Mouse (Mus musculus) neural tube, embryonic 11.5 days (tissue): ENCODE measurements around the gene Gm20388. TPM values are rescaled to one million over a fixed set of nuclear protein-coding genes. Genes with fewer than 3 reads are reported as not detected.

Source experiments
- ATAC-seq: fragments of 200-750 bp; cut with Nextera tagmentation; 2 replicates; pipeline ENCODE4 v1.8.0; 2017; ENCODE audit warnings: moderate number of reproducible peaks, mild to moderate bottlenecking, moderate TSS enrichment, moderate library complexity; ENCODE audit not compliant: insufficient read depth, low FRiP score, low TSS enrichment
- DNase-seq: peaks from one replicate; pipeline ENCODE4 v3.0.0-alpha.2; 2015; ENCODE audit warnings: low spot score
- H3K27ac ChIP-seq: fragments of 300-500 bp; sonication (generic); 2 replicates; pipeline ENCODE4 v1.5.1; 2014; ENCODE audit warnings: low read depth, mild to moderate bottlenecking, low read length
- H3K27me3 ChIP-seq: fragments of 300-500 bp; sonication (generic); 2 replicates; pipeline ENCODE4 v1.6.1; 2014; ENCODE audit warnings: mild to moderate bottlenecking, low read length, mixed read lengths; ENCODE audit not compliant: control insufficient read depth, insufficient read depth
- H3K36me3 ChIP-seq: fragments of 300-500 bp; sonication (generic); 2 replicates; pipeline ENCODE4 v1.6.1; 2014; ENCODE audit warnings: mild to moderate bottlenecking, low read length, moderate library complexity, mixed read lengths; ENCODE audit not compliant: control insufficient read depth, insufficient read depth
- H3K4me1 ChIP-seq: fragments of 300-500 bp; sonication (generic); 2 replicates; pipeline ENCODE4 v1.6.1; 2014; ENCODE audit warnings: low read length, mixed read lengths; ENCODE audit not compliant: control insufficient read depth, insufficient read depth
- H3K4me2 ChIP-seq: fragments of 300-500 bp; sonication (generic); 2 replicates; pipeline ENCODE4 v1.6.1; 2014; ENCODE audit warnings: low read depth, mild to moderate bottlenecking, moderate library complexity
- H3K4me3 ChIP-seq: fragments of 300-500 bp; sonication (generic); 2 replicates; pipeline ENCODE4 v1.5.1; 2014; ENCODE audit warnings: low read depth, low read length
- H3K9ac ChIP-seq: fragments of 300-500 bp; sonication (generic); 2 replicates; pipeline ENCODE4 v1.6.1; 2014; ENCODE audit warnings: mild to moderate bottlenecking, low read length
- H3K9me3 ChIP-seq: fragments of 300-500 bp; sonication (generic); 2 replicates; pipeline ENCODE4 v1.6.1; 2016; ENCODE audit warnings: low read length; ENCODE audit not compliant: control insufficient read depth
- WGBS: fragments of 180-500 bp; shearing (Covaris S2); extraction: QIAGEN DNeasy Blood & Tissue Kit; methylation state at CpG from one replicate; pipeline ENCODE4 v1.1.7; 2014; 5-methylcytosine and 5-hydroxymethylcytosine counted together
- polyA plus RNA-seq: library from polyadenylated mRNA; unstranded; fragments of >200 nt; fragmentation: Nextera tagmentation; extraction: Ambion mirVana; gene quantifications from 2 replicates; pipeline ENCODE4 v1.2.1, GENCODE M21; 2014

The Gm20388 gene
- polyA plus RNA-seq, 1 experiment from 2014 or later: not detected

- H3K4me2 ChIP-seq: peak overlapping the region; percentile 89
- peak overlapping the region; percentile 95 for H3K9ac ChIP-seq
- no peaks in the 10 kb centered on the region for H3K27me3 ChIP-seq
- DNase-seq (no peak), ATAC-seq (no peak)
- WGBS: 1% methylated on average over 15 of the region's 15 CpGs
- H3K4me1 ChIP-seq: peaks cover 71% of the 10 kb centered on the region
- H3K4me3 ChIP-seq: peak overlapping the region; percentile 90
- no peaks in the 10 kb centered on the region for H3K9me3 ChIP-seq
- H3K27ac ChIP-seq: peak overlapping the region; percentile 99
- no peaks in the 10 kb centered on the region for H3K36me3 ChIP-seq
These were observed 579.2 kb downstream of the Gm20388 start for GRCm38 (mm10) chr8:120489771-120490281.

DNA sequence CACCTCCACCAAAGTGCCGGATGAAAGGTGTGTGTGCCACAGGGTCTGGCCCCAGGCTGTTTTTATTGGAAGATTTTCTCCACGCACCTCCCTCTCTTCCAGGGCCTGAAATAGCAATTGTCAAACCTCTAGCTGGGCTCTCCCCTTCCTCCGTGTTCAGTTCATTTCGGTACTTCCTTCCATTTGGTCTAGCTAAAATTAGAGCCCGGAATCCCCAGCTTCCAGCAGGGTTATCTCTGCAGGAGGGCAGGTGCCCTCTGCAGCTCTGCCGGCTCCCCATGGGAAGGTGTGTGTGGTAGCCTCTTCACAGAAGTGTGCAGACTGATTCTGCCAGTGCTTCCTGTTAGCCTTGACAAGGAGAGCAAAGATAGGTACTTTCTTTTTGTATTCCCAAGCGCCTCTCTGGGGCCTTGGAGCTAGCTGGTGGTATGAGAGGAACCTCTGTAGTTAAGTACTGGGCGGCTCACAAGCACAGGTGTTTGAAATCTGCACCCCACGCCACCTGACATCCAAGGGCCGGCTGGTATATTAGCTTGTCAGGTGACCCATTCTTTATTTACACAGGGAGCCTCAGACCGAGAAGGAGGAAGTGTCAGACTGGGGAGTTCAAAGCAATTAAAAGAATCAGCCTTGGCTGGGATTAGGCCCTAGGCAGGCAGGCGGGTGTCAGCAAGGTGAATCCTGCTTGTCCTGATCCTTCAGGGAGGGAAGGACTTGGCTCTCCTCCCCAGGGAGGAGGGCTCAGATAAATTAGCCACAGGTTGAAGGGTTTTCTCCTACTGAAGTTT lies 579.9 kb downstream of the Gm20388 start:
- ATAC-seq (no peak), DNase-seq (no peak)
- no peaks in the 10 kb centered on the region for H3K36me3 ChIP-seq

GRCm38 (mm10) chr8:120491166-120491793 lies 580.6 kb downstream of the Gm20388 start:
- H3K4me1 ChIP-seq: peaks cover 65% of the 10 kb centered on the region
- WGBS: 61% methylated on average over 5 of the region's 5 CpGs
- H3K4me2 ChIP-seq: peak overlapping the region; percentile 89
- no peak for ATAC-seq
- H3K9me3 ChIP-seq: no peaks in the 10 kb centered on the region
- H3K9ac ChIP-seq: peak overlapping the region; percentile 95; the same call in 1 of the 2 replicates
- no peaks in the 10 kb centered on the region for H3K36me3 ChIP-seq
- no peak for DNase-seq
- H3K27me3 ChIP-seq: no peaks in the 10 kb centered on the region
- H3K4me3 ChIP-seq: peak overlapping the region; percentile 90
- no peak overlapping the region for H3K27ac ChIP-seq

More for the DNA sequence above, 579.9 kb downstream of the Gm20388 start:
- peak overlapping the region; percentile 89 for H3K4me2 ChIP-seq
- H3K27me3 ChIP-seq: no peaks in the 10 kb centered on the region
- H3K9me3 ChIP-seq: no peaks in the 10 kb centered on the region
- peaks cover 71% of the 10 kb centered on the region for H3K4me1 ChIP-seq
- H3K9ac ChIP-seq: peak overlapping the region; percentile 95
- 0 out of 2 replicates have a peak overlapping the region, but pooled peaks have one; percentile 99 for H3K27ac ChIP-seq
- 10% methylated on average over 12 of the region's 12 CpGs for WGBS
- peak overlapping the region; percentile 90 for H3K4me3 ChIP-seq

DNA sequence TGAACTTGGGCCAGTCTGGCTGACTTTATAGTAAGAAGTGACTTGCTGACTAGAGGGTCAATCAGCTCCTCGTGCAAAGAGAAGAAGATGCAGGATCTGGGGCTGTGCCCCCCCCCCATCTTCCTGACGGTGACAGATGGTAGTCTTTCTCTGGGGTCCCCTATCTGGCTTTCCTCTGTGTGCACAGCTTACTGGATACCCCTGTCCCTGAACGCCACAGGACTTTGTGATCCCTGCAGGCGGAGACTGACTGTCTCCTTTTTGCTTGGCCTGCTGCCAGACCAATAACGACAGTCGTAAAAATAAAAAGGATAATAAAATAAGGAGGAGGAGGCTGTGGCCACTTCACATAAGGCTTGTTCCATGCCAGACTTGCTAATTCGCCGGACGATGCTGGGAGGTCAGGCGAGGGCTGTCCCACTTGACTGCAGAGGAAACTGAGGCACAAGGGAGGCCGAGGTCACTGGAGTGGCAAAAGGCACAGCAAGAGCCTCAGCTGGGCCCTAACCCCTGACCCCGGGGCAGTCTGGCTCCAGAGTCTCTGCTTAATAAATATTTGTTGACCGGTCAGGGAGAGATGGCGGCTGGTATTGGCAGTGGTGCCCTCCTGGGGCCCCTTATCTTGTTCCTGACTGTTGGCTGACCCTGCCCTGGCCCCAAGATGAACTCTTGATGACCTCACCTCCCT lies 581.7 kb downstream of the Gm20388 start:
- Histone ChIP-seq H3K4me1 (peaks cover 69% of the 10 kb centered on the region), H3K9me3 (no peaks in the 10 kb centered on the region), H3K27ac (peak overlapping the region; percentile 9; the same call in 1 of the 2 replicates), H3K27me3 (no peaks in the 10 kb centered on the region), H3K9ac (no peak overlapping the region; the same call in 1 of the 2 replicates), H3K36me3 (no peaks in the 10 kb centered on the region), H3K4me2 (peak overlapping the region; percentile 89), H3K4me3 (peak overlapping the region; percentile 90)
- no peak for ATAC-seq
- WGBS: 8% methylated on average over 14 of the region's 14 CpGs
- DNase-seq: no peak

DNA sequence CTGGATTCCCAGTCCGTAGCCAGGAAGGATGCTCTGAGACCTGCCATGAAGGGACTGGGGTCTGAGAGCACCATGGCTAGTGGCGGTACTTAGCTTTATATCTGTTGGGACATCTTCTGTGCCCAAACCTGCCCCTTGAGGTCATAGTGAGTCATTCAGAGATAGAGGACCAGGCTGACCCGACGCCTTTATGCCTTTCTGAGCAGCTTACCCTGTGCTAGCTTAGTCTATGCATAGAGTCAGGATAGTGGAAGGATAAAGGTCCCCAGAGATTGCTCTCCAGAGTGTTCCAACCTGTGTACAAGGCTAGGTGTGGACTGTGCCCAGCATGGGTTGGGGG lies 582.2 kb downstream of the Gm20388 start:
- peak overlapping the region; percentile 89 for H3K4me2 ChIP-seq
- no peak overlapping the region; the same call in 1 of the 2 replicates for H3K9ac ChIP-seq
- no peaks in the 10 kb centered on the region for H3K36me3 ChIP-seq
- ATAC-seq (no peak), DNase-seq (no peak)
- H3K27ac ChIP-seq: 0 out of 2 replicates have a peak overlapping the region, but pooled peaks have one; percentile 9
- peaks cover 74% of the 10 kb centered on the region for H3K4me1 ChIP-seq
- H3K4me3 ChIP-seq: peak overlapping the region; percentile 90
- no peaks in the 10 kb centered on the region for H3K27me3 ChIP-seq
- no peaks in the 10 kb centered on the region for H3K9me3 ChIP-seq
- WGBS: 22% methylated on average over 4 of the region's 4 CpGs

- peak overlapping the region; percentile 89 for H3K4me2 ChIP-seq
- H3K9ac ChIP-seq: no peak overlapping the region; the same call in 1 of the 2 replicates
- H3K9me3 ChIP-seq: no peaks in the 10 kb centered on the region
- 0 out of 2 replicates have a peak overlapping the region, but pooled peaks have one; percentile 90 for H3K4me3 ChIP-seq
- peaks cover 83% of the 10 kb centered on the region for H3K4me1 ChIP-seq
- H3K27me3 ChIP-seq: no peaks in the 10 kb centered on the region
- H3K27ac ChIP-seq: no peak overlapping the region
- ATAC-seq (no peak), DNase-seq (no peak)
- WGBS: 46% methylated on average over 16 of the region's 16 CpGs
- no peaks in the 10 kb centered on the region for H3K36me3 ChIP-seq
These were observed 583.1 kb downstream of the Gm20388 start for GRCm38 (mm10) chr8:120493508-120494464.

- Histone ChIP-seq H3K4me2 (peak overlapping the region; percentile 8), H3K4me3 (no peak overlapping the region), H3K9me3 (no peaks in the 10 kb centered on the region), H3K36me3 (no peaks in the 10 kb centered on the region), H3K4me1 (peaks cover 86% of the 10 kb centered on the region), H3K27ac (0 out of 2 replicates have a peak overlapping the region, but pooled peaks have one; percentile 51), H3K9ac (peak overlapping the region; percentile 3; the same call in 1 of the 2 replicates), H3K27me3 (no peaks in the 10 kb centered on the region)
- ATAC-seq (no peak), DNase-seq (no peak)
- WGBS: 46% methylated on average over 15 of the region's 15 CpGs
These were observed 584.3 kb downstream of the Gm20388 start for GRCm38 (mm10) chr8:120494903-120495302.
